Mouse (Mus musculus) liver, adult 2 months (tissue): ENCODE data around the gene Rrp1. TPM values are rescaled to one million over a fixed set of nuclear protein-coding genes. Genes with fewer than 3 reads are reported as not detected.

Source experiments
- DNase-seq: peaks from one replicate; pipeline ENCODE4 v3.0.0-alpha.2; 2011; ENCODE audit warnings: low read depth, low spot score; ENCODE audit errors: extremely low read depth
- H3K27ac ChIP-seq: fragments of 200-500 bp; replicated peaks from 2 replicates; pipeline ENCODE4 v1.5.1; 2012; ENCODE audit warnings: low read depth, mild to moderate bottlenecking, control low read depth, inconsistent platforms, low read length; ENCODE audit not compliant: insufficient read depth
- H3K27me3 ChIP-seq: fragments of 200-500 bp; 2 replicates; pipeline ENCODE4 v1.6.1; 2012; ENCODE audit warnings: mild to moderate bottlenecking, moderate library complexity, low read length, inconsistent platforms; ENCODE audit not compliant: control insufficient read depth, insufficient read depth
- H3K36me3 ChIP-seq: fragments of 200-500 bp; 2 replicates; pipeline ENCODE4 v1.6.1; 2012; ENCODE audit warnings: low read length, inconsistent platforms; ENCODE audit not compliant: control insufficient read depth, insufficient read depth
- H3K4me1 ChIP-seq: fragments of 200-500 bp; 2 replicates; pipeline ENCODE4 v1.6.1; 2011; ENCODE audit warnings: low read length; ENCODE audit not compliant: control insufficient read depth, insufficient read depth
- H3K4me3 ChIP-seq: fragments of 200-500 bp; 2 replicates; pipeline ENCODE4 v1.5.1; 2011; ENCODE audit warnings: low read depth, mild to moderate bottlenecking, control low read depth, low read length, moderate library complexity; ENCODE audit not compliant: insufficient read depth
- H3K79me2 ChIP-seq: fragments of 200-500 bp; 2 replicates; pipeline ENCODE4 v1.6.1; 2012; ENCODE audit warnings: inconsistent platforms, mild to moderate bottlenecking, low read length, moderate library complexity; ENCODE audit not compliant: control insufficient read depth, insufficient read depth
- H3K9ac ChIP-seq: fragments of 200-500 bp; 2 replicates; pipeline ENCODE4 v1.6.1; 2012; ENCODE audit warnings: low read depth, mild to moderate bottlenecking, control low read depth, inconsistent platforms, low read length
- CTCF ChIP-seq: fragments of 200-500 bp; IDR thresholded peaks from 2 replicates; pipeline ENCODE4 v1.5.1; 2011; ENCODE audit warnings: low read depth, low read length, control low read depth
- POLR2A ChIP-seq: fragments of 200-500 bp; IDR thresholded peaks from 2 replicates; pipeline ENCODE4 v1.6.1; 2011; ENCODE audit warnings: low read length, control low read depth; ENCODE audit not compliant: insufficient read depth; ENCODE audit errors: extremely low read depth
- WGBS: fragments of 180-500 bp; shearing (Covaris S2); methylation state at CpG from one replicate; pipeline ENCODE4 v1.1.7; 2018; 5-methylcytosine and 5-hydroxymethylcytosine counted together
- polyA plus RNA-seq: library from polyadenylated mRNA; depleted of rRNA; stranded (reverse); fragments of >200 nt; gene quantifications from 2 replicates; pipeline ENCODE4 v1.2.3, GENCODE M21; 2012; rRNA removed
- total RNA-seq: library from RNA; depleted of rRNA; stranded (reverse); fragments of >200 nt; gene quantifications from 2 replicates; pipeline ENCODE4 v1.2.3, GENCODE M21; 2014; rRNA removed

Rrp1 gene
- total and polyA plus RNA-seq, 2 experiments, result 37.6 to 41.9 TPM

- peak overlapping the region; percentile 85 for H3K4me3 ChIP-seq
- peak overlapping the region; percentile 91 for H3K27ac ChIP-seq
- H3K9ac ChIP-seq, result peak overlapping the region; percentile 91
- H3K27me3 ChIP-seq, result no peaks in the 10 kb centered on the region
- H3K79me2 ChIP-seq, result peaks cover 24% of the 10 kb centered on the region; the same call in 1 of the 2 replicates
- 8% methylated on average over 6 of the region's 6 CpGs for WGBS
- peaks cover 22% of the 10 kb centered on the region for H3K4me1 ChIP-seq
- peak; percentile 41 for DNase-seq
- H3K36me3 ChIP-seq, result no peaks in the 10 kb centered on the region
- TF ChIP-seq POLR2A, result no peak
- no peak for TF ChIP-seq CTCF
Measured at GRCm38 (mm10) chr10:78350796-78351556, 61.9 kb downstream of the Rrp1 start.

Other genes starting within 250 kb of the Rrp1 start
- 143 and 150 TPM in 2 replicates for gene D10Jhu81e, start 243.3 kb downstream of the Rrp1 start, total RNA-seq
- 267 and 274 TPM in 2 replicates for gene D10Jhu81e, start 243.3 kb downstream of the Rrp1 start, polyA plus RNA-seq
- gene Pwp2, start 227.9 kb downstream of the Rrp1 start, total RNA-seq, result 5.3 and 7.5 TPM in 2 replicates
- 7.8 and 9.3 TPM in 2 replicates for gene Pwp2, start 227.9 kb downstream of the Rrp1 start, polyA plus RNA-seq
- gene Trappc10, start 168.4 kb downstream of the Rrp1 start, total RNA-seq, result 10.3 and 11.1 TPM in 2 replicates
- gene Trappc10, start 168.4 kb downstream of the Rrp1 start, polyA plus RNA-seq, result 16.5 and 19.8 TPM in 2 replicates
- 132 and 161 TPM in 2 replicates for gene Agpat3, start 60.6 kb downstream of the Rrp1 start, total RNA-seq
- gene Agpat3, start 60.6 kb downstream of the Rrp1 start, polyA plus RNA-seq, result 351 and 387 TPM in 2 replicates
- gene Cstb, start 12.6 kb upstream of the Rrp1 start, total RNA-seq, result 52.0 and 60.8 TPM in 2 replicates
- gene Cstb, start 12.6 kb upstream of the Rrp1 start, polyA plus RNA-seq, result 41.4 and 47.5 TPM in 2 replicates
- 19.9 TPM in 2 replicates for gene Pdxk, start 51.9 kb upstream of the Rrp1 start, total RNA-seq
- gene Pdxk, start 51.9 kb upstream of the Rrp1 start, polyA plus RNA-seq, result 29.2 and 29.5 TPM in 2 replicates
- not detected in 2 replicates for gene Olfr1358, start 104.4 kb upstream of the Rrp1 start, total RNA-seq
- gene Olfr1358, start 104.4 kb upstream of the Rrp1 start, polyA plus RNA-seq, result not detected in 2 replicates
- 27.2 and 28.4 TPM in 2 replicates for gene Ilvbl, start 161.3 kb upstream of the Rrp1 start, total RNA-seq
- 44.3 and 47.1 TPM in 2 replicates for gene Ilvbl, start 161.3 kb upstream of the Rrp1 start, polyA plus RNA-seq
- 0.74 and 0.94 TPM in 2 replicates for gene Syde1, start 178.9 kb upstream of the Rrp1 start, total RNA-seq
- gene Syde1, start 178.9 kb upstream of the Rrp1 start, polyA plus RNA-seq, result 2.5 and 3.4 TPM in 2 replicates
- gene Olfr1357, start 205.0 kb upstream of the Rrp1 start, total RNA-seq, result not detected in 2 replicates
- not detected in 2 replicates for gene Olfr1357, start 205.0 kb upstream of the Rrp1 start, polyA plus RNA-seq